Mouse (Mus musculus) cerebellum, adult 2 months (tissue): ENCODE data around the gene Dbndd2.

Experiments used
- CTCF ChIP-seq: fragments of 200-500 bp; IDR thresholded peaks from 2 replicates; pipeline ENCODE4 v1.5.1; 2011; ENCODE audit warnings: low read depth, mild to moderate bottlenecking, control low read depth, low read length, moderate library complexity, borderline replicate concordance; ENCODE audit not compliant: insufficient read depth
- POLR2A ChIP-seq: fragments of 200-500 bp; IDR thresholded peaks from 2 replicates; pipeline ENCODE4 v1.6.1; 2011; ENCODE audit warnings: low read length, control low read depth, borderline replicate concordance; ENCODE audit not compliant: insufficient read depth

DNA sequence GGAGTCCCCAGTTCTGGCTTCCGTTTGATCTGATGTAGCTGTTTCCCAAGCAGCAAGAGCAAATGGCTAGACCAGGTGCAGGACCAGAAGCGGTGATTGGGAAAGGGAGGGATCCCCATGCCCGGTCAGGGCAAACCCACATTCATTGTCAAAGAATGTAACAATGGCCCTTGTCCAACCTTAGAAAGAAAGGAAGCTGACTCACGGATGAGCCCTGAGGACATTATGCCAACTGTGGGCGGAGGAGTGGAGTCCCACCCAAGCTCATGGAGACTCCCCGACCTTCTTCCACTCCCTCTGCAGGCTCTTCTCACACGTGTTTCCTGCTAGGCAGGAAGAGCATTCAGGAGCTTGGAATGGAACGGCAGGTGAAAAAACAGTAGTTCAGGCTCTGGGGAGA is 27.5 kb downstream of the Dbndd2 start:
- TF ChIP-seq POLR2A (no peak), CTCF (no peak)
